Mouse (Mus musculus) bone marrow, adult 2 months (tissue): ENCODE measurements around the gene Ferd3l.

Experiments used
- CTCF ChIP-seq: fragments of 200-500 bp; IDR thresholded peaks from 2 replicates; pipeline ENCODE4 v1.5.1; 2011; ENCODE audit warnings: low read length, control low read depth; ENCODE audit not compliant: control insufficient read depth, insufficient read depth
- POLR2A ChIP-seq: fragments of 200-500 bp; IDR thresholded peaks from 2 replicates; pipeline ENCODE4 v1.6.1; 2011; ENCODE audit warnings: low read depth, mild to moderate bottlenecking, control low read depth, low read length, borderline replicate concordance; ENCODE audit not compliant: control insufficient read depth

GRCm38 (mm10) chr12:33894621-33895020, 33.6 kb upstream of the Ferd3l start:
- no peak for TF ChIP-seq POLR2A
- no peak for TF ChIP-seq CTCF
